Mouse (Mus musculus) frontal cortex, postnatal 10 days (tissue): ENCODE measurements around the gene Ptges.
"Not testable (repeated sequence)": the region's sequence is repeated elsewhere in the genome, so short reads cannot be mapped to it uniquely, and the experiment has no call there.

ENCODE experiments used
- DNase-seq, 2 experiments: peaks; one replicate each; pipeline ENCODE4 v3.0.0; 2022; ENCODE audit warnings: low spot score in 2 of 2, mixed read lengths in 1 of 2

The Ptges gene

GRCm38 (mm10) chr2:30929483-30930045 lies at the start of gene Ptges:
Gene Ptges, minus strand, starts transcription at chr2:30929863.
- DNase-seq = peak; percentile 54 to 68

DNA sequence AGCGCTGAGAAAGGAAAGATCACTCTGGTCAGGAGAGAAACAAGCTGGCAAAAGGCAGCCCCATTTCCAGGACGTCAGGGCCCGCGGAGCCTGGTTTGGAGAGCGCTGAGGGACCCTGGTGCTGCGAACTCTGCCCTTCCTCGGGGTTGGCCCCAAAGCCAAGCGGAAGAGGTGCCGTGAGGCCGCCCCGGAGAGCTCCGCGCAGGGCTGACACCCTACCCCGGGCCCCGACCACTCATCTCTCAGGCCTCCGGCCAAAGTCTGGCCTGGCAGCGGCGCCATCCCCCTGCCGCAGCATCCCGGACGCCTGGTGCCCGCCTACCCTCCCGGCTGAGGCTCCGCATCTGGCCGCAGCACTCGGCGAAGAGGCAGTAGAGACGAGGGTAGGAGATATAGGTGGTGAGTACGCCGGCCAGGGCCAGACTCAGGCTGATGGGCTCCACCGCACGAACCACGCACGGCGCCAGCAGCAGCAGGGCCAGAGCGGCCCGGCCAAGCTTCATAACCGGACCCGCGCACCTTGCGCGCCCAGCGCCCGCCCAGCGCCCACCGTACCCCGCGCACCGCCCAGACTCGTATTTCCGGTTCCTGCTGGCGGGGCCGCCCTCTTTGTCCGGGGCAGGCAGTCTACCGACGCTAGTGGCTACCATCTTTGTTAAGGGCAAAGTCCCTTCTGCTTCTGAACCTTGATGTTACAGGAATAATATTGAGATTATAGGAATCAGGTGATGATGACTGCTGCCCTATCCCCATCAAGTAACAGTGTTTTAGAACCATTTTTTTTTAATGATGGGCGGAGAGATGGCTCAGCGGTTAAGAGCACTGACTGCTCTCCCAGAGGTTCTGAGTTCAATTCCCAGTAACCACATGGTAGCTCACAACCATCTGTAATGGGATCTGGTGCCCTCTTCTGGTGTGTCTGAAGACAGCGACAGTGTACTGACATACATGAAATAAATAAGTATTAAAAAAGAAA lies 38.0 kb upstream of the Ptges start, which contains the start of gene Tor1a:
Tor1a (minus strand) TSS at position 582 of the 976 bp plus-strand sequence.
- DNase-seq = peak; percentile 83 to 89

GRCm38 (mm10) chr2:30966826-30967225 lies 37.2 kb upstream of the Ptges start:
- DNase-seq = no peak

DNA sequence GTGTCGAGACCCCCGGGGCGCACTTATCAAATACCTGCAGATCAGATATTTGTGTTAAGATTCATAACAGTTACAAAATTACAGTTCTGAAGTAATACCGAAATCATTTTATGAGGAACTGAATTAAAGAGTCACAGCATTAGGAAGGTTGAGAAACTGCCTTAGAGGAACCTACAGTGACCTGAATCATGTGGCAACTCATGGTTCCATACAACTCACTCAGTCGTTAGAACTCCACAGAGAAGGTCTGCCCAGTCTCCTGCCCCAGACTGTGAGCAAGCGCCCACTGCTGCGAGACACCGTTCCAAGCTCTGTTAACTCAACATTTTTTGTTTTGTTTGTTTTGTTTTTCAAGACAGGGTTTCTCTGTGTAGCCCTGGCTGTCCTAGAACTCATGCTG lies 36.0 kb upstream of the Ptges start:
- DNase-seq = no peak

DNA sequence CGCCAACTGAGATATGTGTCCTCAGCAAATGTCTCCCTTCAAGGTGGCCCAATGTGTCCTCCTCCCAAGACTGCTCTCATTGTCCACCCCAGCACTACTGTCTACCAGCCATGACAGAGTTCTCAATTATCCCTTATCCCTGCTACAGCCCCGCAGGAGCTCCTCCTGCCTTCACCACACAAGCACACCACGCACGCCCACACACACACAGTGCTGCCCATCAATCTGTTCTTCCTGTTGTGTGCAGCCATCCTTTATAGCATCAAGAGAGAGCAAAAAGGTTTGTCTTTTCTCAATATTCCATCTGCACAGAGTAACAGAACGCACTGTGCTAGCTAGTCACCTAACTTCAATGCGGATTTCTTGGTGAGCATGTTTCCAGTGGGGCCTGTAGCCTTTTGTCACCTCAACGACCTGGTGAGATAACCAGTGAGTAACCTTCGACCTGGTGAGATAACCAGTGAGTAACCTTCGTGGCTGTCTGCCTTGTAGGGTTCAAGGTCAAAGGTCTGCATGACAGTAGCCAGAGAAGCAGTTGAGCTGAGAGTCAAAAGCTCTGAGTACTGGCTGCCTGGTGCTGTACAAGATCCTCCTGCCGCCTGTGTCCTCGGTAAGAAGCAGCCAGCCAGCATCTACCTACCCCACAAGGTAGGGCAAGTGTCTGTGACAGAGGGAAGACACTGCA lies 33.0 kb upstream of the Ptges start:
- DNase-seq = no peak

DNA sequence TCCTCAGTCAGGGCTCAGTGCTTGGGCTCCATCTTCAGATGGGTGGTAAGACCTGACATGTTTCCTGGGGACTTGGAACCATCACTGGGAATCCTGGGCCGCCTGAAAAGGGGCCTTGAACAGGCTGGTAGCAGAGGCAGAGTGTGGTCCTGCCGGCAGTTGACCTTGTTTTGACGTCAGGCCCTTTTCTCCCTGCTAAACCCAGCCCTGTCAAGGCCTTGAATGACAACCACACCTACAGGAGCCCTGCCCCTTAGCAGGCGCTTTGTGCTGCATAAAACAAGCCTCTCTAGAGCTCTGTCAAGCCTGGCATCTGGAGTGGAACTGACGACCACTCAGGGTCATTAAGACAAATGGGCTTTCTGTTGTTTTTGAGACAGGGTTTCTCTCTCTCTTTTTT lies 30.2 kb upstream of the Ptges start:
- no peak for DNase-seq

DNA sequence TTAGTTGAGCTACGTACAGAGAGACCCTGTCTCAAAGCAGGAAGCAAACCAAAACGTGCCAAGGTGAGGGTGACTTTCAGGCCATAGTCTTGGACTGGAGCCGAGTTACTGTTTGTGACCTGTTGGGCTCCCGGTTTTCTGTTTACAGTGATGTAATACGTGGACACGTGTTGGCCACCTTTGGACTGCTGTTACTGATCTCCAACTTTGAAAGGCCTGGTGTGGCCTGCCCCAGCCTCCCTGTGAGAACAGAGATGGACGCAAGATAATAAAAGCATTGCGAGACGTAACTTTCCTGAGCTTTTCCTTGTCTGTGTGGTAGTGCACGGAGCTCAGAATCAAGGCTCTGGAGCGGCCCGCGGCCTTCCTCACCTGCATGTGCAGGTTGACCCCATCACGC lies 29.1 kb upstream of the Ptges start:
- no peak for DNase-seq

DNA sequence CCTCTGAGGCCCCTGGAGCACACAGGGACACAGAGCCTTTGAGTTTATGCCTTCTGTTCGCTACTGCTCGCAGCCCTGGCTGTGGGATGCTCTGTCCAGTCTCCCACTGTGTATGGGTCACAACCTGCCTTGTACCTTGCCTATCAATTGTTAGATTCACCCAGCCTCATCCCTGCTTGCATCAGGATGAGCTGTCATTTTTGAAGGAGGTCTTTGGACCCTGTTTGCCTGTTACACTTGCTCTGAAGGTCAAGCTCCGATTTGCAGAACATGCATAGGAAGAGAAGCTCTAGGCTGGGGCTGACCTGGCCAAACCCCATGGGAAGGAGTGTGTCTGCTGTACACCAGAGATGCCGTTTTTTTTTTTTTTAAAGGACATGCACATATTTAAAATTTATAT lies 27.8 kb upstream of the Ptges start:
- DNase-seq = no peak

DNA sequence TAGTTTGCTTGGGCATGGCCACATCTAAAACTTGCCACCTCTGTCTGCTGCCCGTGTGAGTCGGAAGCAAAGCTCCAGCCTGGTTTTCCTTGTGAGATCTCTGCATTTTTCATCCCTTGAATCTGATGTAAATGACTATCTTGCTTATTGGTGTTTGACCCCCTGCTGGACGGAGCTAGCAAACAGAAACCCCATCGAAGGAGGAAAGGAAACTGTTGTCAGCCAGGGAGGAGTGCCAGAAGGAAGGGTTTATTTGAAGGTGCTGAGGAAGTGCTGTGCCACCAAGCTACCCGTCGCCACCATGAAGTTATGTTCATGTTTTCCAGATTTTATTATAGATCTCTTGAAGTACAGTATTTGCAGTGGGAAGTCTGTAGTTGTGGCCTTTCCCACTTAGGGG lies 25.1 kb upstream of the Ptges start:
- DNase-seq = no peak

DNA sequence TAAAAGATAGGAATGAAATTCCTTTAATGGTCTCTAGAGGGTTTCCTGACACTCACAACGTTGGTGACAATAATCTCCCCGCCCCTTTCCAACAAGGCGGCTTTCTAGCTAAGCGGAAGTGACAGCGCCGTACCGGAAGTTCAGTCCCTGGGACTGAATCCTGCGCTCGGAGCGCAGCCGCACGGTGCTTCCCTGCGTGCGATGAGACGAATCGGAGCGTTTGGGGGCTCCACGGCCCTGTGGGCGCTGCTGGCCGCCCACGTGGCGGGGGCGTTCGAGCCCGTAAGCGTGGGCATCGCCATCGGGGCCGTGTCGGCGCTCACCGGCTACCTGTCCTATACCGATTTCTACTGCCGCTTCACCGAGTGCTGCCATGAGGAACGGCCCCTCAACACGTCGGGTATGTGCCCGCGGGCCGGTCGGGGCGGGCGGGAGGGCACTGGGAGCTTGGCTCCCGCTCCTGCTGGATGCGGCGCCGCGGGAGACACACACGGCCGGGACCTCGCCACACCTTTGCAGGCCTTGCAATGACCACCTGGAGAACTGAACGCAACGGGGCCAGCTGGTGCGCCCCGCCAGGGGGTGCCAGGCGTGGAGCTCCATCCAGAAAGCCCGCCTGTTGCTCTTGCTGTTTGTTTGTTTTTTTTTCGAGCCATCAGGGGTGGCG lies 23.3 kb upstream of the Ptges start, which contains the start of gene Tor1b:
Tor1b (plus strand) TSS at position 136 of the 667 bp plus-strand sequence.
- peak; percentile 77 to 85 for DNase-seq

DNA sequence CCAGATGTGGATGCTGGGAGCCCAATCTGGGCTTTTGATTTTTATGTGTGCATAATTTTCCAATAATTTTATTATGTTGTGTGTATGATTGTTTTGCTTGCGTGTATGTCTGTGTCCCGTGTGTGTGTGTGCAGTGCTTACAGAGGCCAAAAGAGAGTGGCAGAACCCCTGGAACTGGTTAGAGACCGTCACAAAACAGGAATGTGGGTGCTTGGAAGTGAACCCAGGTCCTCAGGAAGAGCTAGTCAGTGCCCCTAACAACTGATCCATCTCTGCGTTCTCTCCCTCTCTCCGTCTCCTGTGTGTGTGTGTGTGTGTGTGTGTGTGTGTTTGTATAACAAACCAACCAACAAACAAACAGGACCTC lies 22.8 kb upstream of the Ptges start:
- no peak for DNase-seq

DNA sequence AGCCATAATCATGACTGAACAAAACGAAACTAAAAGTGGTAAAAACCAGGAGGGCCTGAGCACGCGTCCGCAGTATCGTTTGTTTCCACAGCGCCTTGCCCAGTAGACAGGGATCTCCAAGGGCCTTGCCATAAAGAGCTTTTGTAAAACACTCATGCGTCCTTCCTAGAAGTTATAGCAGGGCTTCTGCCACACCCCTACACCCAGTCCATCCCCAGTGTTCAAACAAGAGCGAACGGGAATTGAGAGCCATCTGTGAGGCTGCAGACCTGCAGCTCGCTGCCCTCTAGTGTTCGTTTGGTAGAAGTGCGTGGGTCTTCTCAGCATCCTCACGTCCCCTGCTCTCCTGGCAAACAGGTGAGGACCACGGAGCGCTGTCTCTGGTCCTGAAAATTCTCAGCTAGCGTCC lies 12.9 kb upstream of the Ptges start:
- no peak for DNase-seq

DNA sequence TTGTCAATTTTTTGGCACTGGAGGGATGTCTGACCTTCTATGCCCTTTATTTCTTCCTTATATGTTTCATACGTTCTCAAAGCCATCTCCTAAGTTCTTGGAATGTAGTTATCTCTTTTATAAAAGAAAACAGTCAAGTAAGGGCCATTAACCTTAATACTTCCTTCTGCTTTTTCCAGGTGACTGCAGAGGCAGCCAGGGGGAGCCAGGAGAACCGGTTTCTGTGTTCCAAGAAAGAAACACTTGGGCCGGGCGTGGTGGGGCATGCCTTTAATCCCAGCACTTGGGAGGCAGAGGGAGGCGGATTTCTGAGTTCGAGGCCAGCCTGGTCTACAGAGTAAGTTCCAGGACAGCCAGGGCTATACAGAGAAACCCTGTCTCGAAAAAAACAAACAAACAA lies 12.5 kb upstream of the Ptges start:
- DNase-seq = not testable (repeated sequence)

DNA sequence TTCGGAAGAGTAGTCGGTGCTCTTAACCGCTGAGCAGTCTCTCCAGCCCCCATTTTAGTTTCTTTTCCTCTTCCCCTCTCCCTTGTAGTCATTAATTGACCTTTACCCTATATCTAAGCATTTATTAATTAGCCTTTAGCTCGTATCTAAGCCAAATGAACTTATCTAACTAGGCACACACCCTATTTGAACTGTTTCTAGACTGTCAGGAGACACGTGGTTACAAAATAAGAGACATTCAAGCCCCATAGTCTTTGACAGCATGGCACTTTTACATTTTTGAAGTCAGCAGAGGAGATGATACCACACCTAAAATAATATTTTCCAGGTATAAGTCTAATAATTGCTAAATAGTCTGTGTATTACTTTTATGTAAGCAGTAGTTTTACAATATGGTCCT lies 11.9 kb upstream of the Ptges start:
- DNase-seq = no peak

DNA sequence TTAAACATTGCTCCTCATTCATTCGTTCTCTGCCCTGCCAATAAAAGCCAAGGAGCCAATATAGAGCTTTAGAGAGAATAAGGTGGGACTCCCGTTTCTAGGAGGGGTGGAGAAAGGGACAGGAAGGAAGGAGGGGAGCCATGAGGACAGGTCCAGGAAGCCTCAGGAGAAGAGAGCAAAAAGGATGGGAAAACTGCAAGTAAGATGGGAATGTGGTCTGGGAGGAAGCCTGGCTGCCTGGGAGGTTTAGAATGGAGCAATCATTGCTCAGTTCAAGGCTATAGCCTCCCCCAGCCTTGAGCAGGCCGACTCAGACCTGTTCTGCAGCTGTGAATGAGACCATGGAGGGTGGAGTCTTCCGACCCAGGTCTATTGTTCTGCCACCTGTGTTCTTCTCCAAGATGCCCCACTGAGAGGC lies 8.9 kb upstream of the Ptges start:
- DNase-seq = no peak

DNA sequence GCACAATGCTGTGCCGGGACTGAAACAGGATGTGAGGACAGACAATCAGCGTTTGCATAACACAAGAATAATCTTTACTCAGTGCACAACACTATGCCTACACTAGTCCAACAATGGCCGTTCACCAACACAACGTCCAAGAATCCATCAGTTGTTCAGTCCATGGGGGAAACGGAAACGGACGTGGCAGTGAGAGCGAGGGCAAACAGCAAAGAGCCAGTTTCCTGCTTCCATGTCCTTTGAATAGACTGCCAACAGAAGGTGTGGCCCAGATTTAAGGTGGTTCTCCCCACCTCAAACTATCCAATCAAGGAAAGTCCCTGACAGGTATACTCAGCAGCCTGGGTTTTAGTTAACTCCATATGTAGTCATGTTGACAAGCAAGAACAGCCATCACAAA lies 8.1 kb upstream of the Ptges start:
- DNase-seq = no peak

GRCm38 (mm10) chr2:30936808-30937207 lies 7.1 kb upstream of the Ptges start:
- DNase-seq = no peak

DNA sequence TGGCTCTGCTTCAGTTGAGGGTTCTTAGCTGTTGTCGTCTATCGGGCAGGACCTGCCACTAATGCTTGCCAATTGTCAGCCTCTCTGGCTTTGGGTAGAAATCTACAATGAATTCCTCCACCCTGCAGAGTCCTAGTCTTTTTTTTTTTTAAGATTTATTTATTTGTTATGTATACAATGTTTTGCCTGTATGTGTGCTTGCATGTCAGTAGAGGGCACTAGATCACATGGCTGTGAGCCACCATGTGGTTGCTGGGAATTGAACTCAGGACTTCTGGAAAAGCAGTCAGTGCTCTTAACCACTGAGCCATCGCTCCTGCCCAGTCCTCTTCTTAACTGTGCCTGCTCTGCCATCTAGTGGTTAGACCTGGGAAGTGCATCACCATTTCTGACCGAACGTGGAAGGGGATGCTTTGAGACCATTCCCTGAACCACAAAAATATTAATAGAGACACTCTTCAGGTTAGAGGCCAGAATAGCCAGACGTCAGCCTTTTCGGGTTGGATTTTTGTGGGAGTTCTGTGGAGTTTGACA lies 4.3 kb upstream of the Ptges start:
- DNase-seq = peak in 1 of 2 experiments; percentile 75

DNA sequence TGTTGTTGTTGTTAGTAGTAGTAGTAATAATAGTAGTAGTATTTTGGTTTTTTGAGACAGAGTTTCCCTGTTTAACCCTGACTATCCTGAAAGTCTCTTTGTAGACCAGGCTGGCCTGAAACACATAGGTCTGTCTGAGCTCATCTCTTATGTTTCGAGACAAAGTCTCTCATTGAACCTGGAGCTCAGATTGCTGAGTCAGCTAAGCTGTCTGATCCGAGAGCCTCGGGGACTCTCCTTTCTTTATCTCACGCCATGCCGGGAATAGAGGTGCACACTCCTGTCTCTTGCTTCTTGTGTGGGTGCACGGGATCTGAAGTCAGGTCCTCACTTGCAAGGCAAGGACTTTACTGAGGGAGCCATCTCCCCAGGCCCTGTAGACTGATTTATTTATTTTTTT lies 3.4 kb upstream of the Ptges start:
- DNase-seq = no peak

GRCm38 (mm10) chr2:30931922-30932321 lies 2.3 kb upstream of the Ptges start:
- DNase-seq = no peak

DNA sequence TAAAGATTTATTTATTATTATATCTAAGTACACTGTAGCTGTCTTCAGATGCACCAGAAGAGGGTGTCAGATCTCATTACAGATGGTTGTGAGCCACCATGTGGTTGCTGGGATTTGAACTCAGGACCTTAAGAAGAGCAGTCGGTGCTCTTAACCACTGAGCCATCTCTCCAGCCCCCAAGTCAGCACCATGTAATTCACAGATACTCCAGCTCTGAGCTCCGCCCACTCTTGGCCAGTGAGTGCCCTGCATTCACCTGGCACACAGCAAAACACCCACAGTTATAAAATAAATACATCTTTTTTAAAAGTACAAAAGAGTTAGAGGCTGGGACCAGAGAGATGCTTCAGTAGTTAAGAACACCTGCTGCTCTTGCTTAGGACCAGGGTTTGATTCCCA lies 1.2 kb upstream of the Ptges start:
- DNase-seq = not testable (repeated sequence)
